ENCODE assay signal across 9 mouse cellular contexts in genomic region chr11:80302046-80302390, GRCm38 (mm10). TPM values are rescaled to one million over a fixed set of nuclear protein-coding genes. Genes with fewer than 3 reads are reported as not detected.
A peak's percentile ranks its signal among the peaks of the same experiment; 100 is the strongest.
DNase-seq lines count a peak whose midpoint lies in the region; ATAC-seq and TF ChIP-seq lines count a peak whose summit lies in the region.
"Had no signal": no experiment of that assay in that cellular context is flagged by ENCODE, and none has a peak within 500 bp of the region (broad histone marks: within the 10 kb centered on the region; RNA-seq: fewer than 3 reads in every experiment).

No protein-coding gene starts in this region.

- intact Hi-C loops in left cerebral cortex, postnatal 14 days (cut with DNase I) = loop anchor here (5.0 kb wide), 1 partner anchor 50 kb away; no protein-coding TSS in a partner anchor

- no peaks in the 10 kb centered on the region for H3K36me3 ChIP-seq in heart, embryonic 15.5 days
- no peaks in the 10 kb centered on the region for H3K36me3 ChIP-seq in hindbrain, embryonic 13.5 days
- H3K36me3 ChIP-seq in midbrain, embryonic 12.5 days = peaks cover 15% of the 10 kb centered on the region; the same call in 1 of the 2 replicates
- H3K36me3 ChIP-seq: G1E had no signal

- no peak overlapping the region for H3K9ac ChIP-seq in heart, embryonic 15.5 days
- peak overlapping the region; percentile 83 for H3K9ac ChIP-seq in hindbrain, embryonic 13.5 days
- peak overlapping the region; percentile 86 for H3K9ac ChIP-seq in midbrain, embryonic 12.5 days (replicated peaks)

- 1% methylated on average over 9 of the region's 9 CpGs for WGBS in heart, embryonic 15.5 days
- 0% methylated on average over 9 of the region's 9 CpGs for WGBS in hindbrain, embryonic 13.5 days
- 2% methylated on average over 9 of the region's 9 CpGs for WGBS in midbrain, embryonic 12.5 days

- peaks cover 68% of the 10 kb centered on the region for H3K27me3 ChIP-seq in heart, embryonic 15.5 days
- 0 out of 2 replicates have a peak, but pooled peaks cover 3% of the 10 kb centered on the region for H3K27me3 ChIP-seq in hindbrain, embryonic 13.5 days
- H3K27me3 ChIP-seq in midbrain, embryonic 12.5 days = peaks cover 19% of the 10 kb centered on the region

- H3K4me2 ChIP-seq in heart, embryonic 15.5 days = peak overlapping the region; percentile 88
- H3K4me2 ChIP-seq in hindbrain, embryonic 13.5 days = peak overlapping the region; percentile 99
- peak overlapping the region; percentile 98 for H3K4me2 ChIP-seq in midbrain, embryonic 12.5 days (replicated peaks)

- ATAC-seq in heart, embryonic 15.5 days (replicated peaks; ENCODE audit: insufficient number of reproducible peaks, insufficient read depth, low FRiP score, low read depth) = no peak
- no peak for ATAC-seq in hindbrain, embryonic 13.5 days (ENCODE audit: low FRiP score)
- no peak for ATAC-seq in midbrain, embryonic 12.5 days (ENCODE audit: low FRiP score, low read depth)

- TF ChIP-seq CTCF in bone marrow macrophage, adult 2 months (IDR thresholded peaks at IDR 0.05; ENCODE audit: low read depth, low read length) = no peak

- H3K4me1 ChIP-seq in heart, embryonic 15.5 days (replicated peaks) = peaks cover 33% of the 10 kb centered on the region
- H3K4me1 ChIP-seq in bone marrow macrophage, adult 2 months (ENCODE audit: control insufficient read depth, insufficient read depth, low read length) = no peaks in the 10 kb centered on the region
- peaks cover 46% of the 10 kb centered on the region for H3K4me1 ChIP-seq in hindbrain, embryonic 13.5 days (replicated peaks)
- H3K4me1 ChIP-seq in midbrain, embryonic 12.5 days = peaks cover 44% of the 10 kb centered on the region

- no peaks in the 10 kb centered on the region for H3K9me3 ChIP-seq in heart, embryonic 15.5 days (replicated peaks)
- no peaks in the 10 kb centered on the region for H3K9me3 ChIP-seq in hindbrain, embryonic 13.5 days
- H3K9me3 ChIP-seq in midbrain, embryonic 12.5 days = no peaks in the 10 kb centered on the region
- H3K9me3 ChIP-seq: G1E had no signal

- no peak for DNase-seq in heart, postnatal 4 days
- no peak for DNase-seq in frontal cortex, postnatal 25 days (ENCODE audit: low spot score in 2 of 2)
- no peak for DNase-seq in left cerebral cortex, adult 11 months (ENCODE audit: low spot score)
- DNase-seq in left cerebral cortex, postnatal 14 days (ENCODE audit: low spot score in 2 of 2) = no peak

- no peak for TF ChIP-seq POLR2A in bone marrow macrophage, adult 2 months (IDR thresholded peaks at IDR 0.05; ENCODE audit: borderline replicate concordance, low read depth, low read length)

- peak overlapping the region; percentile 69 for H3K4me3 ChIP-seq in heart, embryonic 15.5 days
- H3K4me3 ChIP-seq in bone marrow macrophage, adult 2 months (ENCODE audit: insufficient read depth, low read length) = peak overlapping the region; percentile 39
- H3K4me3 ChIP-seq in hindbrain, embryonic 13.5 days = peak overlapping the region; percentile 74
- peak overlapping the region; percentile 83 for H3K4me3 ChIP-seq in midbrain, embryonic 12.5 days

- H3K27ac ChIP-seq in heart, embryonic 15.5 days = no peak overlapping the region
- H3K27ac ChIP-seq in bone marrow macrophage, adult 2 months (ENCODE audit: insufficient read depth, low read depth, low read length) = no peak overlapping the region
- H3K27ac ChIP-seq in hindbrain, embryonic 13.5 days = peak overlapping the region; percentile 84
- peak overlapping the region; percentile 89 for H3K27ac ChIP-seq in midbrain, embryonic 12.5 days (replicated peaks)

RNA-seq across cellular contexts. Expression of gene Rhbdl3, which starts 1.3 kb away (rescaled TPM):
- polyA plus RNA-seq in heart, embryonic 15.5 days (2015; fragmentation: Nextera tagmentation; extraction: Ambion mirVana) = 1.7 and 3.2 TPM in 2 replicates
- total RNA-seq in heart, postnatal 4 days (2021) = 1 to 10 TPM; 1.7 to 1.8 TPM
- polyA plus RNA-seq in bone marrow macrophage, adult 2 months (2012; ENCODE audit: insufficient read depth, insufficient read length, missing spikeins) = 0.64 TPM in 1 of 2 replicates, not detected in the other
- polyA plus RNA-seq in hindbrain, embryonic 13.5 days (2015; fragmentation: Nextera tagmentation; extraction: Ambion mirVana) = 14.0 and 16.0 TPM in 2 replicates
- 30.1 and 32.1 TPM in 2 replicates for polyA plus RNA-seq in midbrain, embryonic 12.5 days (2016; fragmentation: Nextera tagmentation; extraction: Ambion mirVana)
- total RNA-seq in left cerebral cortex, postnatal 14 days (2021) = 10 to 100 TPM; 30.3 to 31.9 TPM

Comparison
In these comparisons a context has a peak if more than half of its experiments do, and no peak if none do; other contexts are left out.
1. H3K27ac ChIP-seq: peak in hindbrain, embryonic 13.5 days (single experiment) and midbrain, embryonic 12.5 days (single experiment); none in heart, embryonic 15.5 days (single experiment) and bone marrow macrophage, adult 2 months (single experiment).
2. Peak in every context shown above with its lines, with median percentiles within 50 percentile points of each other: H3K4me2 ChIP-seq and H3K4me3 ChIP-seq.